Mouse (Mus musculus) forebrain, embryonic 11.5 days (tissue): ENCODE measurements around the gene Rad17. TPM values are rescaled to one million over a fixed set of nuclear protein-coding genes. Genes with fewer than 3 reads are reported as not detected.

Experiments
- ATAC-seq: fragments of 200-750 bp; cut with Nextera tagmentation; replicated peaks from 2 replicates; pipeline ENCODE4 v1.8.0; 2017; ENCODE audit warnings: moderate TSS enrichment; ENCODE audit not compliant: low FRiP score
- DNase-seq: peaks from one replicate; pipeline ENCODE4 v3.0.0-alpha.2; 2017; ENCODE audit warnings: low spot score
- H3K27ac ChIP-seq: fragments of 300-500 bp; sonication (generic); 2 replicates; pipeline ENCODE4 v1.5.1; 2014; ENCODE audit warnings: low read depth, low read length
- H3K27me3 ChIP-seq: fragments of 300-500 bp; sonication (generic); 2 replicates; pipeline ENCODE4 v1.6.1; 2014; ENCODE audit warnings: mild to moderate bottlenecking, low read length, mixed read lengths; ENCODE audit not compliant: control insufficient read depth, insufficient read depth
- H3K36me3 ChIP-seq: fragments of 300-500 bp; sonication (generic); 2 replicates; pipeline ENCODE4 v1.6.1; 2014; ENCODE audit warnings: mild to moderate bottlenecking, low read length, moderate library complexity, mixed read lengths; ENCODE audit not compliant: control insufficient read depth, insufficient read depth
- H3K4me1 ChIP-seq: fragments of 300-500 bp; sonication (generic); replicated peaks from 2 replicates; pipeline ENCODE4 v1.6.1; 2014; ENCODE audit warnings: low read length, mixed read lengths; ENCODE audit not compliant: control insufficient read depth, insufficient read depth
- H3K4me2 ChIP-seq: fragments of 300-500 bp; sonication (generic); 2 replicates; pipeline ENCODE4 v1.6.1; 2014; ENCODE audit warnings: low read depth, mild to moderate bottlenecking, low read length, moderate library complexity, mixed read lengths; ENCODE audit not compliant: severe bottlenecking
- H3K4me3 ChIP-seq: fragments of 300-500 bp; sonication (generic); 2 replicates; pipeline ENCODE4 v1.5.1; 2014; ENCODE audit warnings: low read depth, low read length
- H3K9ac ChIP-seq: fragments of 300-500 bp; sonication (generic); 2 replicates; pipeline ENCODE4 v1.6.1; 2014; ENCODE audit warnings: low read length
- H3K9me3 ChIP-seq: fragments of 300-500 bp; sonication (generic); 2 replicates; pipeline ENCODE4 v1.6.1; 2016; ENCODE audit warnings: low read length, mixed read lengths; ENCODE audit not compliant: control insufficient read depth
- WGBS: fragments of 180-500 bp; shearing (Covaris S2); extraction: QIAGEN DNeasy Blood & Tissue Kit; methylation state at CpG from one replicate; pipeline ENCODE4 v1.1.7; 2014; 5-methylcytosine and 5-hydroxymethylcytosine counted together
- polyA plus RNA-seq: library from polyadenylated mRNA; unstranded; fragments of >200 nt; fragmentation: Nextera tagmentation; extraction: Ambion mirVana; gene quantifications from 2 replicates; pipeline ENCODE4 v1.2.1, GENCODE M21; 2014

Rad17 gene
- polyA plus RNA-seq, 1 experiment from 2014 or later = 26.4 TPM

DNA sequence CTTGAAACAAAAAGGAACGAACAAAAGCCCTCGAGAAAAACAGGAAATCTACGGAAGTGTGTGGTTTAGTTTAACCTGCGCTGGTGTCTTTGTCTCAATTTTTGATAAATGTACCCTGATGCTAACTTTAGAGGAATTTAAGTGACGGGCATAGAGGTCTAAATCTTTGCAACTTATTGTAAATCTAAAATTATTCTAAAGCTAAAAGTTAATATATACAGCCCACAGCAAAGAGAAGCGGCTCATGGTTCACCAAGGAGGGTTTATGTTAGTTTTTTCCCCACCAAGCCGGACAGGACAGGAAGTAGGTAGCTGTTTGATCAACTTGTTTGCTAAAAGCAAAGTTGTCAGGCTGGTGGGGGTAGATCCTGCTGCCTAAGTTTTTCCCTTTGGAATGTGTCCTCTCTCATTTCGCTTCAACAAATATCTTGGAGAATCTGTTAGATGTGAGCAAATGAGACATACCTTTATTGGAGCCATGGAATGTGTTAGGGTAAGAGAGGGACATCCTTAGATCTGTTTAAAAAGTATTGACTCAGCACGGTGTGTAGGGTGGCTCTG, 19.4 kb upstream of the Rad17 start:
- DNase-seq (no peak), ATAC-seq (no peak)
- Histone ChIP-seq H3K4me3 (peak overlapping the region; percentile 57), H3K27ac (no peak overlapping the region), H3K4me2 (peak overlapping the region; percentile 86; the same call in 1 of the 2 replicates), H3K9ac (peak overlapping the region; percentile 57; the same call in 1 of the 2 replicates), H3K9me3 (no peaks in the 10 kb centered on the region), H3K27me3 (no peaks in the 10 kb centered on the region), H3K4me1 (no peaks in the 10 kb centered on the region), H3K36me3 (peaks cover 3% of the 10 kb centered on the region; the same call in 1 of the 2 replicates)
- whole genome bisulfite sequencing = 63% methylated on average over 9 of the region's 9 CpGs

DNA sequence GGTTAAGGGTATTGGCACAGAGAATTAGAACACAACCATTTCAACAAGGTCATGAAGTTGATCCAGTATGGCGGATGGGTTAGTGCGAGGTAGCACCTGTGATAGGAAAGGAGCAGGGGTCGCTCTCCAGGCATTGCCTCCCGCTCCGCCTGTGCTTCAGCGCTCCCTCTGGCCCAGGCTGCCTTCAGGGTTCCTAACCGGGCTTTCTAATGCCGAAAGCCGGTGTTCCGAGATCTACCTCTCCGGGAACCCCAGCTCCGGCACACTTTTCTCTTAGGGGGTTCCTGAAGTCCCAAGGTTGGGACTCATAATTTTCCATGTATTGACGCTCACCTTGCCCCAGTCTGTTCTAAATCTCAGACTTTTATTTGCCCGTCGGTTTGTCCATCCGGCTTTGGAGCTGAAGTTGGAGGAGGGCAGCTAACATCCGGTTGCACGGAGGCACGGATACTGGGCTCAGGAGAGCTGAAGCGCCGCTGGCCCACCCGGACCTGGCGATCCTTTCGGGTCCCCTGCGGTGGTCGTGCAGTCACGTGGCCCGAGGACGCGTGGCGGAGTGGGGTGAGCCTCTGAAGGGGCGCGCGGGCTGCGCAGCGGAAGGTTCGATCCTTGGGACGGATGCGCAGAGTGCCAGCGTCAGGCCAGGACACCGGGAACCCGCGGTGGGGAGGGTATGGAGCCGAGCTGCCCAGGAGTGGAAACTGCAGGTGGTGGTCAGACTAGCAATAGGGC, 18.6 kb upstream of the Rad17 start, which contains the start of gene Ccdc125:
Gene Ccdc125, plus strand, starts transcription at position 427 of the 732 bp plus-strand sequence.
- DNase-seq (peak; percentile 75), ATAC-seq (peak; percentile 77)
- Histone ChIP-seq H3K36me3 (peaks cover 3% of the 10 kb centered on the region; the same call in 1 of the 2 replicates), H3K4me2 (peak within 1 kb of the TSS; percentile 86), H3K9me3 (no peaks in the 10 kb centered on the region), H3K4me3 (peak within 1 kb of the TSS; percentile 57), H3K4me1 (no peaks in the 10 kb centered on the region), H3K27me3 (no peaks in the 10 kb centered on the region), H3K9ac (peak within 1 kb of the TSS; percentile 57), H3K27ac (0 out of 2 replicates have a peak within 1 kb of the TSS, but pooled peaks have one; percentile 18)
- WGBS = 1% methylated on average over 44 of the region's 44 CpGs

DNA sequence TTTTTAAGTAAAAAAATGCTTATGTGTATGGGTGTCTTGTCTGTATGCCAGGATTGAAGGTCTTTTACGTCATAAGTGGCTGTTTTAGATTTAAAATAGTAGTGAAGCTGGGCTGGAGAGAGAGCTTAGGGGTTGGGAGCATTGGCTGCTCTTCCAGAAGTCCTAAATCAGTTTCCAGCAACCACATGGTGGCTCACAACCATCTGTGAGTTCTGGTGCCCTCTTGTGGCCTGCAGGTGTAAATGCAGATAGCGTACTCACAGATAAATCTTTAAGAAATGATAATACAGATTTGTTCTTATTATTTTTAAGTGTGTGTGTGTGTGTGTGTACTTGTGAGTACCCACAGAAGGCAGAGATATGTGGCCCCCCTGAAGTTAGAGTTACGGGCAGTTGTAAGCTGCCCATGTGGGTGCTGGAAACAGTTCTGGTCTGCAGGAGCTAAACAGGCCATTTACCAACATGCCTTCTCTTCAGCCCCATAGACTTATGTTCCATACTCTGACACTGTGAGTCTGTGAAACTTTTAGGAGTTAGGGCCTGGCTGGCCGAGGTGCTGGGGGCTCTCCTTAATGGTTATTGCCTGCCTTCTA, 9.1 kb upstream of the Rad17 start:
- ATAC-seq = peak; percentile 55; the same call in 1 of the 2 replicates
- H3K9ac ChIP-seq = no peak overlapping the region

DNA sequence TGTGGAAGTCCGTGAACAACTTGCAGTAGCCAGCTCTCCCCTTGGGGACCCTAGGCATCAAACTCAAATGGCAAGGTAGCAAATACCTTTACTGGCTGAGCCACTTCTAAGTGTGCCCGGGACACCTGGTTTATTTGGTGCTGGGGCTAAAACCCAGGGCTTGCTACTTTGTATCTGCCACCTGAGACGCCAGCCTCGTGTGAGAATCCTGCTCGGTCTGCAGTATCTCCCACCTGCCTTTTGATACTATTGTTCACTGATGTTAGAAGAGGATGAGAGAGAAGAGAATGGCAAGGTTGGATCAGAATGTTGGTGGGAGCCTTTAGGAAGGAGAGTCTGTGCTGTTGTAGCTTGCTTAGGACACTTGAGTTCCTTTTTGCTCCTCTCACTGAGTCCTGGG, 7.2 kb upstream of the Rad17 start:
- Histone ChIP-seq H3K9me3 (no peaks in the 10 kb centered on the region), H3K9ac (no peak overlapping the region), H3K27ac (no peak overlapping the region), H3K4me1 (no peaks in the 10 kb centered on the region), H3K4me3 (no peak overlapping the region), H3K27me3 (no peaks in the 10 kb centered on the region), H3K36me3 (no peaks in the 10 kb centered on the region), H3K4me2 (no peak overlapping the region)
- 94% methylated on average over 5 of the region's 5 CpGs for WGBS
- ATAC-seq (no peak), DNase-seq (no peak)

More for the DNA sequence above, 9.1 kb upstream of the Rad17 start:
- WGBS = 51% methylated on average over 4 of the region's 4 CpGs
- Histone ChIP-seq H3K4me1 (no peaks in the 10 kb centered on the region), H3K4me3 (no peak overlapping the region), H3K9me3 (no peaks in the 10 kb centered on the region), H3K36me3 (no peaks in the 10 kb centered on the region), H3K27me3 (no peaks in the 10 kb centered on the region), H3K27ac (no peak overlapping the region), H3K4me2 (no peak overlapping the region)
- DNase-seq = peak; percentile 80

DNA sequence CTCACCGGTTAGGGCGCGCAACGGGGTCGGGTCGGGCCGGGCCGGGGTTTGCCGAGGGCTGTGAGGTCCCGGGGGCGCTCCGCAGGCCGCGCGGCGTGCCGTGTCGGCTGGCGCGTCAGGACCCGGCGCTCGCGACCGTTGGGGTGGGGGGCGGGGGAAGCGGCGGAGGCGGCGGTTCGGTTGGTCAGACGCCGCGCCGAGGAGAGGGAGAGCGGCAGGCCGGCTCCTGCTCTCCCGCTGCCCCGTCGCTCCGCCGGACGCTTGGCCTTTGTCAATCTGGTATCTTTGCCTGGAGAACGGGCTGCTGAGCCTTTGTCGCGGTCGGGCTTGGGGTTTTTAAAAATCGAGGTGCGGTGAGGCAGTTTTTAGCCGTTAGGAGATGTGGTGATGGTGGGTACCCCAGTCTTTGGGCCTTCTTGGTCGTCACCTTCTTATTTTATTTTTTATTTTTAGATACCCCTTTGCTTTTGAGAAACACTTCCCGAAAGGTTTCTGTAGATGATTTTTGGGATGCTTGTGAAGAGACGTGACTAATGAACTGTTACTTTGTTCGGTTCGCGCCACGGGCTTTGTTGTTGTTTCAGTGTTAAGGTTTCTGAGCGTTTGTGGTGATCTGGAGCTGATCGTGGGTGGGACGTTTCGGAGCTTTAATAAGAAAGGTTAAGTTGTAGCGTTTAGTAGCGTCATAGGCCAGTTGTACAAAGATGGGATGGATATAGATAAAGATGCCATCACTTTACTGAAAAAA, 762 bp upstream of the Rad17 start, which contains the start of gene Taf9:
Gene Taf9, plus strand, starts transcription at position 141 of the 748 bp plus-strand sequence.
- no peak for DNase-seq

DNA sequence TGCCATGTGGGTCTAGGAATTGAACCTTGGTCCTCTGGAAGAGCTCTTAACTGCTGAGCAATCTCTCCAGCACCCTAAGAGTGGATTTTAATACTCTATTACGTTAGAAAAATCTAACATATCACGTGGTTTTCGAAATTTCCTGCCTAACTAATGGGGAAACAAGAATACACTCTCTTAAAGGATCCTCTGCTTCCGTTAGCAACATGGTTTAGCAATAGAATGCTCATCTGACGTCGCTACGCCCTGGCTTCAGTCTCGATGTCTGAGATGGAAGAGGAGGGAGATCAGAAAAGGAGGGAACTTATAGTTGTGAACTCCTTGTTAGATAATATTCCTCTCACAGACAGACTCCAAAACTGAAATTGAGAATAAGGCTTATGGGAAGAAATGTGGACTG, 2.6 kb downstream of the Rad17 start:
- no peak overlapping the region for H3K27ac ChIP-seq
- WGBS = 96% methylated on average over 8 of the region's 8 CpGs
- H3K27me3 ChIP-seq = no peaks in the 10 kb centered on the region
- ATAC-seq (no peak), DNase-seq (no peak)
- H3K4me1 ChIP-seq = peaks cover 4% of the 10 kb centered on the region
- no peaks in the 10 kb centered on the region for H3K9me3 ChIP-seq
- no peaks in the 10 kb centered on the region; the same call in 1 of the 2 replicates for H3K36me3 ChIP-seq
- H3K9ac ChIP-seq = no peak overlapping the region
- no peak overlapping the region for H3K4me2 ChIP-seq
- no peak overlapping the region for H3K4me3 ChIP-seq

More for the DNA sequence above, 762 bp upstream of the Rad17 start, which contains the start of gene Taf9:
- Histone ChIP-seq H3K36me3 (no peaks in the 10 kb centered on the region; the same call in 1 of the 2 replicates), H3K27ac (peak within 1 kb of the TSS; percentile 97), H3K9ac (peak within 1 kb of the TSS; percentile 93), H3K9me3 (no peaks in the 10 kb centered on the region), H3K4me2 (peak within 1 kb of the TSS; percentile 85), H3K4me3 (peak within 1 kb of the TSS; percentile 93), H3K4me1 (peaks cover 4% of the 10 kb centered on the region), H3K27me3 (no peaks in the 10 kb centered on the region)
- WGBS = under 1% methylated on average over 51 of the region's 63 CpGs
- no peak for ATAC-seq

DNA sequence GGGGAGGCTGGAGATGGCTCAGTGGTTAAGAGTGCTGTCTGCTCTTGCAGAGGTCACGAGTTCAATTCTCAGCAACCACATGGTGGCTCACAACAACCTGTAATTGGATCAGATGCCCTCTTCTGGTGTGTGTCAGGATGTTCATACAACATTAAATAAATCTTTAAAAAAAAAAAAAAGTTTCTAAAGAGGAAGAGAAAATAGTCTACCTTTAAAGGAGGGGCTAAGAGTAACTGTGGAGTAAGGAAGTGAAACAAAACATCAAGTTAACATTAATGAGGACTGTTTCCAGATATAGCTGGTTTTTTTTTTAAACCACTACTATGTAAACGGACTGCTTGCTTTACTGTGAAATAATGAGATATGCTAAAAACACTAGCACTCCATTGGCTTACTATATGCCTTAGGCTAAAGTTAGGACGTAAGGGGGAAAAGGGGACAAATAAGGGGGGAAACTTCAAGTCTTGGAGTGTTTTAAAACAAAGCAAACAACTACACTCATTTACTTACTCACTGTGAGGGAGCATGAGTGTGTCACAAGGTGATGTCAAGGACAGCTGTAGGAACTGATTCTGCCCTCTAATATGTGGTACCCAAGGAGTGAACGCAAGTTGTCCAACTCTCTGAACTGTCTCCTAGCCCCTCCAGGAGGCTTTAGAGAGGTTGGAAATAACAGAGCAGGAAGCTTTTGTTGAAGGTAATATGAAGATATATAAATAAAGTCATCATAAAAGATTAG, 8.2 kb downstream of the Rad17 start:
- no peak overlapping the region for H3K4me2 ChIP-seq
- no peaks in the 10 kb centered on the region for H3K9me3 ChIP-seq
- no peak overlapping the region for H3K27ac ChIP-seq
- no peaks in the 10 kb centered on the region for H3K27me3 ChIP-seq
- H3K4me1 ChIP-seq = no peaks in the 10 kb centered on the region
- 87% methylated on average over 4 of the region's 4 CpGs for WGBS
- H3K9ac ChIP-seq = no peak overlapping the region
- no peak for DNase-seq
- no peak for ATAC-seq
- peaks cover 2% of the 10 kb centered on the region; the same call in 1 of the 2 replicates for H3K36me3 ChIP-seq
- H3K4me3 ChIP-seq = no peak overlapping the region
